Mouse (Mus musculus): Measurements from ENCODE around the gene Sox10. TPM values are rescaled to one million over a fixed set of nuclear protein-coding genes. Genes with fewer than 3 reads are reported as not detected.

The Sox10 gene
- polyA plus RNA-seq (2017; shearing (Covaris generic)): not detected

DNA sequence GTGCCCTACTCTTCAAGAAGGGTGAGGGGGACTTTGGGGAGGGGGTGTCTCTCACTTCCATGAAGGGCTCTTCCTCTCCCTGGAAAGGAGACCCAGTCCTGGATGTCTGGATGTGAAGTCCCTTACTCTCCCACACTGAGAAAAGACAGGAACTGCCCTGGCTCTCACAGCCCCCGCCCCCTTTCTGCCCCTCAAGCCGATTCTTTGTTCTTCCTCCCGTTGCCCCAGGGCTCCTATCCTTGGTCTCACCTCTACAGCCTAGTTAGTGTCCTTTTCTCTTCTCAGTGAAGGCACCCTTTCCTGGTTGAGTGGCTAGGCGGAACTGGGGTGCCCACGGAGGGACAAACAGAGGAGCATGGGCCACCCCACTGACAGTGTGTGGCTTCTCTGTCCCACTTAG lies at the start of gene Sox10:
TSS of gene Sox10 (minus strand) at position 101 of the 400 bp plus-strand sequence.
- no peak for ATAC-seq

DNA sequence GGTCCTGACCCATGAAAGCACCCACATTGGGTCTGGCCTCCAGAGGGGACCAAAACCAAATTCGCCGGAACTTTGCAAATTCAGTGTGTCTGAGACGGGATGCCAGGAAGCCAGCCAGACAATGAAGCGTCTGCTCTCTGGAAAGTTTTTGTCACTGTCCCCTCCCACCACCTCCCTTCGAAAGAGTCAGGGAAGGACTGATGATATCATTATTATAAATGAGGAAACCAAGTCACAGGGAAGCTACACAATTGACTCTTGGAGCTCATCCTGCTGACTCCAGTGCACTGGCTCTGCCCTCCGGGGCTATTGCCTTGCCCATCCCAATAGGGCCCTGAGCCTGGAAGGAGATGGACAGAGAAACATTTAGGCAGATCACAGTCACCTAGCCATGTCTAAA lies 48.6 kb upstream of the Sox10 start:
- ATAC-seq: no peak

DNA sequence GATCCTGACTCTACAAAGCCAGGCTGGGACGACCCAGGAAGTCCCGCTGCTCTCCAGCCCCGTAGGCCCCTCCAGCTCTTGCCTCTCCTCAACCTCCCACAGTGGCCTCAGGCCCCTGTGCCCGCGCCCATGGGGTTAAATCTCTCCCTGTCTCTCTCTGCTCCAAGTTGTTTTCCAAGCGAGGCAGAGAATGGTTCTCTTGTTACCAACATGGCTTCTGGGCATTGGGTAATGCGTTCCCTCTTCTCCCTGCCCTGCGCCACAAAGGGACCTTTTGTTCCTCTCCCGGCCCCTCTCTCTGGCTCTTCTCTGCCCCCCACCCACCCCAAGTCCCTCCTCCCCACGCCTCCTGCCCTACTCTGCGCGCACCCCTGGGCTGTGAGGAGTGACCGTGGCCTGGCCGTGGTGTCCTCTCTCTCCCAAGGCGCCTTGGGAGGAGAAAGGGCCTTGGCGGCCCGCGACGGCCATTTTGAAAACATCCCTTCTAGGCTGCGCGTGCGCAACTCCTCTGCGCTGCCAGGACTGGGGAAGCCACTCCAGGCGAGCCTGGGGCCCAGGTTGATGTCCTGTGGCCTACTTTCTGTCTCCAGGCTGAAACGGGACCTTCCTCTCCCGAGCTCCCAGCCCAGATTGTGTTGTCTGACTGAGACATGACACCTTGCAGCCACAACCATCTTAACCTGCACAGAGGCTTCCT lies 47.9 kb upstream of the Sox10 start:
- ATAC-seq: no peak

DNA sequence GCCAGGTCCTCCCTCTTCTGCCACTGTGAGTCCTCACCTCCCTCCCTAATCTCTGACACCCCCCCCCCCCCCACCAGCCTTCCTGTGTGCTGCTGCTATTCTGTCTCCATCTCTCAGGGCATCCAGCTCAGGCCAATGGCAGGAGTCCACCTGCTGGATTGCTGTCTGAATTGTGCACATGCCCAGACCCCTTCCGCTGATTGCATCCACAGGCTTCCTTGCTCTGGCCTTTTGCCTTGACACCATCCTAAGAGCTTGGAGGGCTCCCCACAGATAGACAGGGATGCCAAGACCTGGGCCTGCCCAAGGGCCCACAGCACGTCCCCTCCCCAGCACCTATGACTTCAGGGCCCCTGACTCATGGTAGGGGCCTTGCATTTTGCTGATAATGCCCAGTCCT lies 45.3 kb upstream of the Sox10 start:
- no peak for ATAC-seq

DNA sequence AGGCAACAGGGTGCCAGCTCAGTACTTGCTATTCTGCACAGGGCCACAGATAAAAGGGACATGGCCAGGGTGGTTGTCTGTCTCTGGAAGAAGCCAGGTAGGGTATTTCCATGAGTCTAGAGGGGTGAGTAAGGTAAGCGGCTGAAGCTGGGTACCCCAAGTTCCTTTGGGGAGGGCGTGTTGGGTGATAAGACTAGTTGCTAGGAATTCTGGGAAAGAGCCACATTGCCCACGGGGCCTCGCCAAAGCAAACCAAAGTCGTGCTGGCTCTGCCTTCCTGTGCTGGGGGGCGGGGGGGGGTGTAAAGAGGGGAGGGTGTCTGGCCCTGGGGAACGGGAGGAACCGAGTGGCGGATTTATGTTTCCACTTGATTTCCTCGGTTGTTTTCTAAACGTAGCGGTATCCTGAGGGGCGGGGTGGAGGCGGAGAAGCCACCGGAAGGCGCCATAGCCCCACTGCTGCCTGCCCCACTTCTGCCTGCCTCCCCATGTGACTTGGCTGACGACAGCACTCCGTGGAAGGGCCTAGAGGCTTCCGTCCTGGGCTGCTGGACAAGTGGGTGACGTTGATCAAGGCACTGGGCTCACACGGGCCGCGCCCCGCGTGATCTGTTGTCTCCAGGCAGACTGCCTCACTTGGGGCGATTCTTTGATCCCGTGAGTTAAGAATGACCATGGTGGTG lies 43.9 kb upstream of the Sox10 start:
- peak; percentile 98 for ATAC-seq

DNA sequence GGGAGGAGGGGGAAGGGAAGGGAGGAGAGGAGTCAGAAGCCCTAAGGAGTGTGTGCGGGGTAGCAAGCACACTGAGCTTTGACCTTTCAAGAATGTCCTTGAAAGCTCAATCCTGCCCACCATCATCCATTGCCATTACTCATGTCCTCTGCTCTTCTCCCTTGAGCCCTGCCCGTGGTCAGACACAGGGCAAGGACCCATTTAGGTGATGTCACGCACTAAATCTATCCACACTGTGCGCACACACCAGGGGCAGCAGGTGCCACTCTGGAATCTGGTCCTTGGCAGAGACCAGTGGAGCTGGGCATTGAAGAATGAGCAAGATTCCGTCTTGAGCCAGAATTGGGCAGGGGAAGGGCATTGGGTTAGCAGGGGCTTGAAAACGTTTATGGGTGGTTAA lies 43.2 kb upstream of the Sox10 start:
- no peak for ATAC-seq

DNA sequence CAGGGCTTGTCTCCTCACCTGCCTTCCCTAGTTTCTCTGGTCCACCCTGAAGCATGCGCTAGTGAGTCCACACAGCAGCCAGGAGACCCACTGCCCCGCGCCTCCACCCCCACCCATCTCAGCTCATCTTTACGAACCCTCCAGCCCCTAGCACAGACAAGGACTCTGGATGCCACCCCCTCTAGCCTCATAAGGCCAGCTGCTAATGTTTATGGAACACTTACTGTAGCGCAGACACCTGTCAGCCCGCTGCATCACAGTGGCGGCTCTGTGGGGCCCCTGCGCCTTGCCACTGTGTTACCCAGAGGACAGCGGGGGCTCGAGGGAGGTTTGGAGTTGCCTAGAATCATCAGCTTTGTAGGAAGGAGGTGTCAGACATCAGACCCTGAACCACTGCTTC lies 37.5 kb upstream of the Sox10 start:
- ATAC-seq: no peak

DNA sequence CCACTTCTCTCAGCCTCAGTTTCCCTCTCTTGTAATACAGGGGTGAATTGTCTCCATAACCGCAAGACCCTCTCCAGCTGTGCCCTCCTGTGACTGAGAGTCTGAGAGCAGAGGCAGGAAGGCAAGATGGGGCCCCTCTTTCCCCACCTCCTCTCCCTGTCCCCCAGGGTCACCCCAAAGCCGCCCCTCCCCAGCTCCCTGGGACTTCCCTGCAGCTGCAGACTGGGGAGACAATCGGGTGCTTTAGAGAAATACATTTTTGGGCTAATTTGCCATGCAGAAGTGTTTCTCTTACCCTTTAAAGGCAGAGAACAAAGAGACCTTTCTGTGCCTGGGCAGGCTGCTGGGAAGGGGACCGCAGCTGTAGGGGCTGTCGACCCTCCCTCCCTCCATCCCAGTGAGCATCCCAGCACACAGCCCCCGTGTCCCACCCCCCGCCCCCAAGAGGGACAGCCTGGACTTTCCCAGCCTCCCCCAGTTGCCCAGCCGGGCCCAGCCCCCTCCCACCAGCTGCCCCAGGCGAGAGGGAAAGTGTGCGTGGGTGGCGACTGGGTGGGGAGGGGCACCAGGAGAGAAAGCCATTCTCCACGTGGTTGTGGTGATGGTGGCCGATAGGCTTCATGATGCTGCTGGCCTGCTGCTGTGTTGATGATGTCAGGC lies 36.6 kb upstream of the Sox10 start:
- ATAC-seq: no peak

DNA sequence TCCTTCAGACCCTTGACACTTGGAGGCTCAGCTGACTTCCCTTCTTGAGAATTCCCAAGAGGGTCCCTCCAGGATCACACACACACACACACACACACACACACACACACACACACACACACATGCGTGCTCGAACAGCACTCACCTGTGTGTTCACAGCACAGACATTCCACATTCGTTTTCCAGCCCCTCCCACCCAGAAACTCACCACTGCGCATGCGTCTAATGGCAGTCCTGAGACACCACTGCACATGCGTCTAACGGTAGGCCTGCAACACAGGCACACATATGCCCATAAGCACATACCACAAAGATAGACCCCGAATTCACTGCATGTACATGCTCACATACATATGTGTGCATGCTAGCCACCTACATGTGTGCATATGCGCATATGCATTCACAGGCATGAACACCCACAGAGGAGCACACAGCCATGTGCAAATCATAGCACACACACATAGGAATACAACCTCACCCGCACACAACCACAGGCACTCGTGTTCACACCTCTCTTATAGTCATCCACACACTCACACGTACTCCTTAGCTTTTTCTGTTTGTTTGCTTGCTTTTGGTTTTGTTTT lies 34.4 kb upstream of the Sox10 start:
- no peak for ATAC-seq

DNA sequence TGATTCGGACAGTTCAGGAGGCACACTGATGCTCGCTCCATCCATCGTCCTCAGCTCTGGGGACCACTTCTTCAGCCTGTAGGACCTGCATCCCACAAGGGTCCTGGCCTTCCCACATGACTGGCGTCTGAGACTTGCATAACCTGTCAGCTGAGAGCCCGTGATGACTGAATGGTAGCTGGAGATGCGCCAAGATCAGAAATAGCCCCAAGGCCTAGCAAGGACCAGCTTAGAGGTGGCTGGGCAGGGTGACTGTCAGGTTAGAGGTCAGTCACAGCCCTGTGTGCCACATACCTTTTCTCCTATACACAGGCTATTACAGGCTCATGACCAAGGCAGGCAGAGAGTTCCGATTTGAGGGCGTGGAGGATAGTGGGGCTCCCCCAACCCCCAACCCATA lies 30.5 kb upstream of the Sox10 start:
- no peak for ATAC-seq

DNA sequence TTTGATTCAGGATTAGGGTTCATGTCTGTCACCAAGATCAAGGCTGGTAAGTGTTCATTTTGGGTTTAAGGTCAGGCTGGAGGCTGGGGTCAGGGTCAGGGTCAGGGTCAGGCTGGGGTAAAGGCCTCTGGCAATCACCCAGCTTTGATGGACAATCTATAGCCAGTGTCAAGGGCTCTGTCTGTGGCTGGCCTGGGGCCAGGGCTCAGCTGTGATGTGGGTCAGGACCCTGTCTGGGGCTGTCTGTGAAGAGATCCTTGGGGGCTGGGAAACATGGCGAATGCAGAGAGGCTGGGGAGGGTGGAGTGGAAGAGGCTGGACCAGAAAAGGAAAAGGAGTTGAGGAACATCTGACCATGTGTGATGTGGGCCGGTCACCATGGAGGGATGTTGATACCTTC lies 29.9 kb upstream of the Sox10 start:
- ATAC-seq: no peak

DNA sequence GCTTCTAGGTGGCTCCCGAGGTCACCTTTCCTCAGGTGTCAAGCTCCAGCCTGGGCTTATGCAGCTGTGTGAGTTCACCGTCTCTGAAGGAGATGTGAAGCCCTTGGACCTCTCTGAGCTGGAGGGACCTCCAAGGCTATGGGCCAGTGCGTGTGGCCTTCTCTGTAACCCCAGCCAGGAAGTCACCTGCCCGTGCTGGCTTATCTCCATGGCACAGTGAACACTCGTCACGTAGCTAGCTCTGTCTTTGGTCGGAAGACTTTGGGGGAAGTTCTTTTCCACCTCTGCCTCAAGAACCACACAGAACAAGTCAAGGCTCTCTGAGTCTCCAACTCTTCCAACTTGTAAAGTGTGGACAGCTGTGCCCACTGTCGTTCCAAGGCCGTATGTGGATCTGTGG lies 29.0 kb upstream of the Sox10 start:
- ATAC-seq: no peak

DNA sequence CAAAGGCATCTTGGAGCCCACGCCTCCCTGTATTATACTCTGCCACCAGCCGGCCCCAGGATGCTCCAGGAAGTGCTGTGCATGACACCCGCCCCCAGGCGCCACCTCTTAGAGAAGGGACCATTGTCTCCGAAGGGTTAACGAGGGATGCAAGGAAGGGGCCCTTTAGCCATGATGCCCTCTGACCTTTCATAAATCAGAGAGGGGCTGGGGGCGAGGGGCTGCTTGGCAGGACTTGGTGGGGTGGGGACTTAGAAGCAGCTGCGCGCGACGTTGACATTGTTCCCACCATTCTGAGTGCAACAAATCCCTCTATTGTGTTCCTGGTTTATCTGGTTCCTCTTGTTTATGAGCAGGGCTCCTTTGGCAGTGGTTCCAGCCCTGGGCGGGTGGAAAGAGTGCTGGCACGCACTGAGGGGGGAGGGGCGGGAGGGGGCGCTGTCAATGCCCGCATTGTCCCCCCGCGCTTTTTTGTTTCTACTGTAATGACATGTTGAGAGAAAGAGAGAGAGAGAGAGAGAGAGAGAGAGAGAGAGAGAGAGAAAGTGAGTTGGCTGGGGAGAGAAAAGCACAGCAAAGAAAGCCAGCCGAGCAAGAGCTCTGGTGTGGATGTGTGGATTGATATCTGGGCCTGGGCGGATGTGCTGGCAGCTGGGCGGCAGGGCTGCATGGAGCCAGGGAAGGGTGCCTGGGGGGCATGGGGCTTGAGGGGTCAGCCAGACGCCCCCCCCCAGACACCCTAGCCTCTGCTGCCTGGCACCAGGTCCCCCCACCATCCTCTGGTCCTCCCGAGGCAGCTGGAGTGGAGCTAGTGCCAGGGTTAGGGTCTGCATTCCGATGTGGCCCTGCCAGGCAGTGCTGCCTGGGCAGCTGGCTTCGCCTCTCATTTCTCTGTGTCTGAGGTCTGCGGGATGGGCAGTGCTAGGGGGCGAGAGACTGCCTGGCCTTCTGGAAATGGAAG lies 28.1 kb upstream of the Sox10 start:
- ATAC-seq: no peak

DNA sequence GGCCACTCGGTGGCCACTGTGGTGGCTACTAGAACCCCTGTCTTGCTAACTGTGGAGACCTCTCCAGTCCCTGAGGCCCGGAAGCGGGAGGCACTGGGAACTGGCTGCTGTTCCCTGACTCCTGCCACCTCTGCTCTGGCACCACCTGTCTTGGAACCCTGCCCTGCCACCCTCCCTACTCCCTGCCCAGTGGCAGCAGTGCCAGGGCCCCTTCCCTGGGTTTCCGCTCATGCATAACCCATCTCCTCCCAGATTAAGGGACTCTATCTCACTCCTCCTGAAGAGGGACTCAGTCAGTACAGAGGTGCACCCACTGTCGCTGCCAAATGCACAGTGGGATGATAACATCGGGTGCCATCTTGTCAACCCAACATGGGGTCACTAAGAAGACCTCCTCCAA lies 27.4 kb upstream of the Sox10 start:
- ATAC-seq: no peak

DNA sequence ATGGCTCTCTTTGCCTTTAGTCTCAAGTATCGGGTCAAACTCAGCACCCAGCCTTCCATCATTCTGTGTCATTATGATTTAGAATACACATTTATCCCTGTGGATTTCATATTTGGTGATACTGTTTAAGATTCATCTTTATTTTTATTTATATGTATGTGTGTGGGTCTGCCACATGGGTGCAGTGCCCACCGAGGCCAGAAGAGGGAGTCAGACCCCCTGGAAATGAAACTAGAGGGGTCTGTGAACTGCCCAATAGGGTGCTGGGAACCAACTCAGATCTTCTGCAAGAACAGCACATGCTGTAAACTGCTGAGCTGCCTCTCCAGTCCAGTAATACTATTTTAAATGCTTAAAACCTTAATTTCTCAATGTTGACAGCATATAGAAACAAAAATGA lies 26.4 kb upstream of the Sox10 start:
- ATAC-seq: no peak

DNA sequence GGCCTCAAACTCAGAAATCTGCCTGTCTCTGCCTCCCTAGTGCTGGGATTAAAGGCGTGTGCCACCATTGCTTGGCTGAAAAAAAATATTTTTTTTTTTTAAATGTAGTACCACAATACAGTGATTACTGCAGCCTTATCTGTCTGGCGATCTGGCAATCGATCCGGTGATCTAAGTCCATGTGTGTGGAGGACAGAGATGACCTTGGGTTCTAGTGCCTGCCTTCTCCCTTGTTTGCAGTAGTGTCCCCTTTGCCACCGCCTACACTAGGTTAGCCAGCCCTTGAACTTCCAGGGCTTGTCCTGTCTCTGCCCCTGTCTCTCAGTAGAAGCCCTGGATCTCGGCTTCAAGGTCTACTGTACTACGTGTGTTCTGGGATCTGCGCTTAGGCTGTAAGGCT lies 22.8 kb upstream of the Sox10 start:
- no peak for ATAC-seq

DNA sequence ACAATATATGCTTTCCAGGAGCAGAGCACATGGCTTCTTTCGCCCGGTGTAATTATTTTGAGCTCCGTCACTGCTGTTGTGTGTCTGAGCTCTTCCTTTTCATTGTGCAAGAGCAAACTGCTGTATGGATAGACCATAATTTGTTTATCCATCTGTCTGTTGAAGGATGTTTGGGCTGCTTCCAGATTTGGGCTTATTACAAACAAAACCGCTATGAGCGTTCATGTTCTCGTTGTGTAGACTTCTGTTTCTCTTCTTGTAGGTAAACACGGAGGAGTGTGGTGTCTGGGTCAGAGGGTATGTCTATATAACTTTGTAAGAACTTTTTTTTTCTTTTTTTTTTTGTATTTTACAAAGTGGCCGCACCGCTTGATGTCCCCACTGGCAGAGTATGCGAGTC lies 20.2 kb upstream of the Sox10 start:
- no peak for ATAC-seq

DNA sequence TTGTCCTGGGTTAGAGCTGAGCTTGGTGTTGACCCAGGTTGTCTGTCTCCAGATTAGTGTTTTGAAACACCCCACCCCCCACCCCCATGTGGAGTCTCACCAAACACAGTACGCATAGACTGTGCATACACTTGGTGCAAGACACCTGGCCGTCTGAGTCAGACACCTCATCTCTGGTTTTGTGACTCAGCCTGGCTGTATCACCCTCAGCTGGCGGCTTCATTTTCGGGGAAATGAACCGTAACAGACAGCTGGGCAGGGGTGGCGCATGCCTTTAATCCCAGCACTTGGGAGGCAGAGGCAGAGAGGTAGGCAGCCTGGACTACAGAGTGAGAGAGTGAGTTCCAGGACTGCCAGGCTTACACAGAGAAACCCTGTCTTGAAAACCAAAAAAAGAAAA lies 11.9 kb upstream of the Sox10 start:
- ATAC-seq: no peak

DNA sequence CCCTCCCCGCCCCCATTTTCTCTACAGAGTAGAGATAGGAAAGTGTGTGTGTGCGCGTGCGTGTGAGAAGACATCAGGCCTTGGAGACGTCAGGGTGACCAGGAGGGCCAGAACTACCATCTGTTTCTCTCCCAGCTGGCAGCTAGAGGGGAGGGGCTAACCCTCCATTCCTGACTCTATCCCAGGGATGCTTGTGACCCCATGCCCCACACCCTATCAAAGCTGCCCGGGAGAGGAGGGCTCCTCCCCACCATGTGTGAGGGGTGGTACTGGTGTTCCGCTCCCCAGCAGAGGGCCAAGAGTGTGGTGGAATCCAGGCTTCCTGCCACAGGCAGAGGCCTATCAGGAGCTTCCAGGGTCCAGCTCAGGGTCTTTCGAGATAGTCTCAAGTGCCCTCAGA lies 1.7 kb upstream of the Sox10 start:
- no peak for ATAC-seq

DNA sequence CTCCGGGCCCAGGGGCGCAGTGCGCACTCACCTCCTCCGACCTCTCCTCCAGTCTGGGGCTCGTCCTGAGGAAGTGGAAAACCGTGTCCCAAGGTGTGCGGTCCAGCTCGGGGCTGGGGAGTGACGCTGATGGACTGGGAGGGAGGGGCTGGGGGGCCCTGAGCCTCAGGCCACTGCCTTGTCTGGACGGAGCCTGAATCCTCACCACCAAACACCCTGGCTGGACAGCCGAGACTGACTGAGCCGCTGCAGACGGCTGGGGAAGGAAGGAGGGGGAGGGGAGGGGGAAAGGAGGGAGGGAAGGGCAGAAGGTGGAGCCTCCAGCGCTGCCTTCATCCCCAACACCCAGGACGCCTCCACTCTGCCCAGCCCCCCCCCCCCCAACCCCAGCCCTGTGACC lies 789 bp downstream of the Sox10 start:
- no peak for ATAC-seq

DNA sequence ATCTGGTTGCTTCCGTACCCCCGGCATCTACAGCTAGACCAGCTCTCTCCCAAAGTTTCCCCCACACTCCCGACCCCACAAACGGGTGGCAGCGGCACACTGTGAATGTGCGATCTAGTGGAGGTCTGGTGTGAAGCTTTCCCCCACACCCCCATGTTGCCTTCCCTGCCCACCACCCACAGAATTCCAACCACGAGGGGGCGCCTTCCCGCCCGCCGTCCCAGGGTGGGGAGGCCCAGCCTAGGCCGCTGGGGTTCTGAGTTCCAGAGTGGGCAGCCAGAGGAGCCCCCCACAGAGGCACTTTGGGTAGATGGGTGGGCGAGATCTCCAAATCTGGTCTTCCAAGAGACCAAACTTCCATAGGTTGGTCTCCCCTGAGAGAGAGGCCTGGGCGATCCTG lies 2.2 kb downstream of the Sox10 start:
- ATAC-seq: no peak

DNA sequence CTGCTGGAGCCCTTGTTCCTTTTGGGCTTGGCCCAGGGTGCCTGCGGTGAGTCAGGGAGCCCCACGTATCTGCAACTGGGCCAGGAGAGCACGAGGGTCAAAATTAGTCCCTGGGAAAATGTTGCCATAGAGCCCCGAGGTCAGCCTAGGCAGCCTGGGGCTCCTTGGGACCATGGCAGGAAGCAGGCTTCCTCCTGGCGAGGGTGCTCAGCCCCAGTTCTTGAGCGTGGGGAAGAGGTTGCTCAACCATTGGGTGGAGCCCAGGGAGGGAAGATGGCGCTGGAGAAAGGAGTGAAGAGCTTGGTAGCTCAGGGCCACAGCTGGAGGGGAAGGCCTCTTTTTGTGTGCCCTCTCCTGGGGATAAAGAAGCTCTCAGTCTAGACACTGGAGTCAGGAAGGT lies 2.7 kb downstream of the Sox10 start:
- no peak for ATAC-seq

DNA sequence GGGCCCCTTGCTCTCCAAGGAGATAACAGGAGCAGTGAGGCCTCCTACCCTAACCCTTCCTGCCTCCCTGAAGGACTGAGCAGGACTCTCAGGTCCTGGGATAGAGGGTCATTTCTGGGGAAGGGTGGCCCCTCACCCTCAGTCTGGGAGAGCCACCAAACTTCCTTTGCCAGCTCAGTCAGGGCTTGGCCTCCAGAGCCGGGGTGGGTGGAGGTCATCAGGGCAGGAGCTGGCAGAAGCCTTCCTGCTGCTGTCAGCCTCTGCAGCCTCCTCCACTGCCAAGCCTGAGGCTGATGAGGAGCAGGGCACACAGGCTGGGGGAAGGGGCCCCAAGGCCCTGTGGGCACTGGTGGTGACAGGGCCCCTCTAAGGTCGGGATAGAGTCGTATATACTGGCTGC lies 9.5 kb downstream of the Sox10 start:
- no peak for ATAC-seq

All from CD4-positive, CD25-positive, alpha-beta regulatory T cell, adult 4 months (primary cell).